Mouse (Mus musculus): ENCODE measurements around the gene Tshz2.

DNA sequence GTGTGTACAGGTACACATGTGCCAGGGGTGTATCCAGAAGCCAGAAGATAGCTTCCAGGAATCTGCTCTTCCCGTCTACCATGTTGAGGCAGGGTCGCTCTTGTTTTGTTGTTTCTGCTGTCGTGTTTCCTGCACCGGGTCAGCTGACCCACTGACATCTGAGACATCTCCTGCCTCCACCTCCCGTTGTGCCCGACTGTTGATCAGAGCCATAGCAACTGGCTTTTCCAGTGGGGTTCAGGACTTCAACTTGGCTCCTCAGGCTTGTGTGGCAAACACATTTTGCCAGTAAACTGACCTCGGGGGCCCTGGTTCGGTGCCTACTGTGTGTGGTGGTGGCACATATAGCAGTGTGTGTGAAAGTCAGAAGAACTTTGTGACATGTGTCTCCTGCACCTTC lies 129.5 kb downstream of the Tshz2 start:
- TF ChIP-seq POLR2A (IDR thresholded peaks at IDR 0.05; ENCODE audit: borderline replicate concordance, extremely low read depth, low read depth, low read length) (no peak), CTCF (IDR thresholded peaks at IDR 0.05; ENCODE audit: insufficient read depth, low read length) (no peak)

All from lung, adult 2 months (tissue).